In the genomic region with DNA sequence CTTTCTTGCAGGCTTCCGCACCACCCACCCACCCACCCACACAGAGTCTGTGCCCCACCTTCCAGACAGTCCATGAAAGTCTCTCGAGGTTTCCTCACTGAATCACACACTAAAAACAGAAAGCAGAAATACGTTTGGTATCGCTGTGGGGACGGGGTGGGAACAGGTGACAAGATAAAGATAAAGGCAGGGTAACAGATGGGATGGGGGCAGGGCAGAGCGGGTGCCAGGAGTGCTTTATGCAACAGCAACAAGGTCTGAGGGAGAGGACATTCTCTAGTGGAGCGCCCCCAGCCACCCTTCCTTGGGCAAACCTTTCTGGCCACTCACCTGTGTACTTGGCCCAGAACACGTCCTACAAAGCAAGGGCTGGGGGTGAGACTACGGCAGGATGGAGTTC, we compare ENCODE assay signal across 15 mouse cellular contexts. TPM values are rescaled to one million over a fixed set of nuclear protein-coding genes. Genes with fewer than 3 reads are reported as not detected.
DNase-seq lines count a peak whose midpoint lies in the region; ATAC-seq and TF ChIP-seq lines count a peak whose summit lies in the region.
"Had no signal": no experiment of that assay in that cellular context is flagged by ENCODE, and none has a peak within 500 bp of the region (broad histone marks: within the 10 kb centered on the region; RNA-seq: fewer than 3 reads in every experiment).

No protein-coding gene starts in this region.

- no peak overlapping the region for H3K4me2 ChIP-seq in hindbrain, embryonic 16.5 days (ENCODE audit: low read length)
- H3K4me2 ChIP-seq in forebrain, embryonic 13.5 days = no peak overlapping the region

- no peak overlapping the region for H3K4me3 ChIP-seq in cerebellum, adult 2 months (replicated peaks; ENCODE audit: insufficient read depth, low read depth, low read length)
- peak overlapping the region; percentile 90 for H3K4me3 ChIP-seq in liver, adult 2 months (ENCODE audit: insufficient read depth, low read depth, low read length)
- H3K4me3 ChIP-seq in hindbrain, embryonic 16.5 days (ENCODE audit: low read length) = no peak overlapping the region
- H3K4me3 ChIP-seq in forebrain, embryonic 13.5 days = no peak overlapping the region
- H3K4me3 ChIP-seq in kidney, adult 2 months (ENCODE audit: insufficient read depth, low read depth, low read length) = no peak overlapping the region
- H3K4me3 ChIP-seq: hindbrain, embryonic 10.5 days had no signal

- peaks cover 25% of the 10 kb centered on the region; the same call in 1 of the 2 replicates for H3K36me3 ChIP-seq in liver, adult 2 months (ENCODE audit: control insufficient read depth, insufficient read depth, low read length)
- H3K36me3 ChIP-seq in hindbrain, embryonic 16.5 days (ENCODE audit: control insufficient read depth, insufficient read depth, low read length) = no peaks in the 10 kb centered on the region
- no peaks in the 10 kb centered on the region for H3K36me3 ChIP-seq in forebrain, embryonic 13.5 days (ENCODE audit: poor library complexity, severe bottlenecking)
- H3K36me3 ChIP-seq in kidney, adult 2 months (ENCODE audit: control insufficient read depth, insufficient read depth, low read length) = no peaks in the 10 kb centered on the region
- H3K36me3 ChIP-seq: hindbrain, embryonic 10.5 days had no signal

- no peaks in the 10 kb centered on the region for H3K9me3 ChIP-seq in hindbrain, embryonic 16.5 days (ENCODE audit: control insufficient read depth, low read length)
- H3K9me3 ChIP-seq in forebrain, embryonic 13.5 days (replicated peaks) = no peaks in the 10 kb centered on the region
- H3K9me3 ChIP-seq: hindbrain, embryonic 10.5 days had no signal

- DNase-seq in MEL-GATA-1-ER (ENCODE audit: extremely low read depth, low read depth) = peak; percentile 66
- DNase-seq in cerebellum, adult 2 months = peak; percentile 41 to 60
- peak; percentile 55 for DNase-seq in liver, adult 2 months (ENCODE audit: extremely low read depth, low read depth, low spot score)
- peak; percentile 73 for DNase-seq in thymus, postnatal 0 days (ENCODE audit: low spot score)
- DNase-seq in kidney, adult 2 months = no peak
- DNase-seq in urinary bladder, adult 2 months (ENCODE audit: low spot score) = no peak
- DNase-seq: adrenal gland, adult 8-10 months; embryo, embryonic 11 days; forebrain, postnatal 0 days had no signal

- H3K27ac ChIP-seq in cerebellum, adult 2 months (ENCODE audit: insufficient read depth, low read length) = peak overlapping the region; percentile 29
- H3K27ac ChIP-seq in liver, adult 2 months (replicated peaks; ENCODE audit: insufficient read depth, low read depth, low read length) = peak overlapping the region; percentile 91
- no peak overlapping the region for H3K27ac ChIP-seq in hindbrain, embryonic 16.5 days (ENCODE audit: low read depth, low read length)
- H3K27ac ChIP-seq in forebrain, embryonic 13.5 days = no peak overlapping the region
- no peak overlapping the region for H3K27ac ChIP-seq in kidney, adult 2 months (ENCODE audit: insufficient read depth, low read depth, low read length)
- H3K27ac ChIP-seq: hindbrain, embryonic 10.5 days; kidney, postnatal 0 days had no signal

- peak overlapping the region; percentile 94 for H3K9ac ChIP-seq in liver, adult 2 months (ENCODE audit: low read depth, low read length)
- H3K9ac ChIP-seq in hindbrain, embryonic 16.5 days (ENCODE audit: low read depth, low read length) = no peak overlapping the region
- no peak overlapping the region for H3K9ac ChIP-seq in forebrain, embryonic 13.5 days
- H3K9ac ChIP-seq: forebrain, postnatal 0 days had no signal

- peaks cover 21% of the 10 kb centered on the region for H3K4me1 ChIP-seq in cerebellum, adult 2 months (ENCODE audit: control insufficient read depth, insufficient read depth, low read length)
- peaks cover 37% of the 10 kb centered on the region for H3K4me1 ChIP-seq in liver, adult 2 months (ENCODE audit: control insufficient read depth, insufficient read depth, low read length)
- no peaks in the 10 kb centered on the region for H3K4me1 ChIP-seq in hindbrain, embryonic 16.5 days (ENCODE audit: control insufficient read depth, insufficient read depth, low read depth, low read length)
- H3K4me1 ChIP-seq in forebrain, embryonic 13.5 days = no peaks in the 10 kb centered on the region
- no peaks in the 10 kb centered on the region for H3K4me1 ChIP-seq in kidney, adult 2 months (ENCODE audit: control insufficient read depth, insufficient read depth, low read length)

- TF ChIP-seq POLR2A in cerebellum, adult 2 months (IDR thresholded peaks at IDR 0.05; ENCODE audit: borderline replicate concordance, insufficient read depth, low read length) = no peak
- TF ChIP-seq POLR2A in liver, adult 2 months (IDR thresholded peaks at IDR 0.05; ENCODE audit: extremely low read depth, insufficient read depth, low read length) = no peak
- TF ChIP-seq POLR2A in kidney, adult 2 months (IDR thresholded peaks at IDR 0.05; ENCODE audit: low read depth, low read length) = no peak

- 23% methylated on average over 9 of the region's 9 CpGs for WGBS in cerebellum, adult 2 months
- 20% methylated on average over 9 of the region's 9 CpGs for WGBS in liver, adult 2 months
- 85% methylated on average over 9 of the region's 9 CpGs for WGBS in hindbrain, embryonic 16.5 days
- 83% methylated on average over 9 of the region's 9 CpGs for WGBS in forebrain, embryonic 13.5 days
- WGBS in kidney, adult 2 months = 90% methylated on average over 9 of the region's 9 CpGs

- no peak for ATAC-seq in hindbrain, embryonic 16.5 days
- ATAC-seq in forebrain, embryonic 13.5 days = no peak
- ATAC-seq: forebrain, postnatal 0 days had no signal

- H3K27me3 ChIP-seq in cerebellum, adult 2 months (ENCODE audit: control insufficient read depth, insufficient read depth, low read length) = no peaks in the 10 kb centered on the region
- no peaks in the 10 kb centered on the region for H3K27me3 ChIP-seq in liver, adult 2 months (ENCODE audit: control insufficient read depth, insufficient read depth, low read length)
- no peaks in the 10 kb centered on the region for H3K27me3 ChIP-seq in hindbrain, embryonic 16.5 days (replicated peaks; ENCODE audit: control insufficient read depth, insufficient read depth, low read length)
- H3K27me3 ChIP-seq in forebrain, embryonic 13.5 days = no peaks in the 10 kb centered on the region
- H3K27me3 ChIP-seq in kidney, adult 2 months (replicated peaks; ENCODE audit: control insufficient read depth, insufficient read depth, low read length) = no peaks in the 10 kb centered on the region

- peaks cover 16% of the 10 kb centered on the region; the same call in 1 of the 2 replicates for H3K79me2 ChIP-seq in liver, adult 2 months (ENCODE audit: control insufficient read depth, insufficient read depth, low read length)

- no peak for TF ChIP-seq CTCF in cerebellum, adult 2 months (IDR thresholded peaks at IDR 0.05; ENCODE audit: borderline replicate concordance, insufficient read depth, low read depth, low read length)
- no peak for TF ChIP-seq CTCF in liver, adult 2 months (IDR thresholded peaks at IDR 0.05; ENCODE audit: low read depth, low read length)
- no peak for TF ChIP-seq CTCF in kidney, adult 2 months (conservative IDR thresholded peaks at IDR 0.05; ENCODE audit: insufficient read depth, insufficient read length, low read depth, low read length)

RNA-seq across cellular contexts. Expression of a gene that starts 1.4 kb away (rescaled TPM):
- polyA plus RNA-seq in cerebellum, adult 2 months (2012; rRNA removed) = 0.28 and 0.33 TPM in 2 replicates
- total RNA-seq in liver, adult 2 months (2014; rRNA removed) = 1,668 and 1,838 TPM in 2 replicates
- 2,018 and 2,057 TPM in 2 replicates for polyA plus RNA-seq in liver, adult 2 months (2012; rRNA removed)
- polyA plus RNA-seq in thymus, postnatal 0 days (2015; fragmentation: Nextera tagmentation; extraction: Ambion mirVana) = 0.98 and 1.0 TPM in 2 replicates
- 0.08 and 0.32 TPM in 2 replicates for polyA plus RNA-seq in hindbrain, embryonic 16.5 days (2015; fragmentation: Nextera tagmentation; extraction: Ambion mirVana)
- polyA plus RNA-seq in forebrain, embryonic 13.5 days (2015; fragmentation: Nextera tagmentation; extraction: Ambion mirVana) = 0.10 and 0.43 TPM in 2 replicates
- polyA plus RNA-seq in kidney, adult 2 months (2012; rRNA removed) = 0.06 and 0.18 TPM in 2 replicates
- 0.25 and 0.33 TPM in 2 replicates for polyA plus RNA-seq in urinary bladder, adult 2 months (2012; rRNA removed)
- total RNA-seq: forebrain, postnatal 0 days; granulocyte monocyte progenitor cell, adult 5-6 weeks; layer of hippocampus, postnatal 25 days had no signal
- polyA plus RNA-seq: forebrain, postnatal 0 days had no signal

RNA-seq across cellular contexts. Expression of a gene that starts 14.8 kb away (rescaled TPM):
- polyA plus RNA-seq in cerebellum, adult 2 months (2012; rRNA removed) = 14.4 and 15.6 TPM in 2 replicates
- 2.2 and 2.8 TPM in 2 replicates for total RNA-seq in liver, adult 2 months (2014; rRNA removed)
- polyA plus RNA-seq in liver, adult 2 months (2012; rRNA removed) = 3.8 and 6.6 TPM in 2 replicates
- polyA plus RNA-seq in thymus, postnatal 0 days (2015; fragmentation: Nextera tagmentation; extraction: Ambion mirVana) = 7.9 and 12.8 TPM in 2 replicates
- 9.9 and 11.4 TPM in 2 replicates for polyA plus RNA-seq in hindbrain, embryonic 16.5 days (2015; fragmentation: Nextera tagmentation; extraction: Ambion mirVana)
- 13.0 and 14.6 TPM in 2 replicates for polyA plus RNA-seq in forebrain, embryonic 13.5 days (2015; fragmentation: Nextera tagmentation; extraction: Ambion mirVana)
- polyA plus RNA-seq in kidney, adult 2 months (2012; rRNA removed) = 8.4 and 10.0 TPM in 2 replicates
- polyA plus RNA-seq in urinary bladder, adult 2 months (2012; rRNA removed) = 15.3 and 16.5 TPM in 2 replicates

RNA-seq across cellular contexts. Expression of a gene that starts 14.8 kb away (rescaled TPM):
- polyA plus RNA-seq in cerebellum, adult 2 months (2012; rRNA removed) = 40.8 and 45.9 TPM in 2 replicates
- 6.5 and 8.8 TPM in 2 replicates for total RNA-seq in liver, adult 2 months (2014; rRNA removed)
- polyA plus RNA-seq in liver, adult 2 months (2012; rRNA removed) = 12.9 and 18.7 TPM in 2 replicates
- polyA plus RNA-seq in thymus, postnatal 0 days (2015; fragmentation: Nextera tagmentation; extraction: Ambion mirVana) = 118 and 123 TPM in 2 replicates
- polyA plus RNA-seq in hindbrain, embryonic 16.5 days (2015; fragmentation: Nextera tagmentation; extraction: Ambion mirVana) = 89.5 and 98.5 TPM in 2 replicates
- 69.0 and 76.0 TPM in 2 replicates for polyA plus RNA-seq in forebrain, embryonic 13.5 days (2015; fragmentation: Nextera tagmentation; extraction: Ambion mirVana)
- polyA plus RNA-seq in kidney, adult 2 months (2012; rRNA removed) = 90.2 and 91.6 TPM in 2 replicates
- 127 and 128 TPM in 2 replicates for polyA plus RNA-seq in urinary bladder, adult 2 months (2012; rRNA removed)

Comparison
In these comparisons a context has a peak if more than half of its experiments do, and no peak if none do; other contexts are left out.
1. DNase-seq: peak in MEL-GATA-1-ER (single experiment), cerebellum, adult 2 months (2 of 2), liver, adult 2 months (single experiment) and thymus, postnatal 0 days (single experiment); none in kidney, adult 2 months (single experiment) and urinary bladder, adult 2 months (single experiment).
2. H3K27ac ChIP-seq: peak in cerebellum, adult 2 months (single experiment) and liver, adult 2 months (single experiment); none in hindbrain, embryonic 16.5 days (single experiment), forebrain, embryonic 13.5 days (single experiment) and kidney, adult 2 months (single experiment).
3. RNA of a gene that starts 1.4 kb away (polyA plus RNA-seq): 2,018 to 2,057 TPM in liver, adult 2 months; 0.98 to 1.0 TPM in thymus, postnatal 0 days, 0.25 to 0.33 TPM in urinary bladder, adult 2 months, 0.28 to 0.33 TPM in cerebellum, adult 2 months, 0.10 to 0.43 TPM in forebrain, embryonic 13.5 days, 0.08 to 0.32 TPM in hindbrain, embryonic 16.5 days and 0.06 to 0.18 TPM in kidney, adult 2 months; every median in the first group is over 1,000 times any median in the second.